17 mouse cellular contexts compared by ENCODE assay signal in genomic region chr1:133118844-133119243, GRCm38 (mm10). TPM values are rescaled to one million over a fixed set of nuclear protein-coding genes. Genes with fewer than 3 reads are reported as not detected.
DNase-seq lines count a peak whose midpoint lies in the region; ATAC-seq and TF ChIP-seq lines count a peak whose summit lies in the region.
"Had no signal": no experiment of that assay in that cellular context is flagged by ENCODE, and none has a peak within 500 bp of the region (broad histone marks: within the 10 kb centered on the region; RNA-seq: fewer than 3 reads in every experiment).

No protein-coding gene starts in this region.

- H3K27ac ChIP-seq in heart, embryonic 12.5 days (ENCODE audit: poor library complexity, severe bottlenecking): no peak overlapping the region
- H3K27ac ChIP-seq in liver, embryonic 11.5 days (ENCODE audit: low read depth, low read length): peak overlapping the region; percentile 70
- H3K27ac ChIP-seq in small intestine, adult 2 months (ENCODE audit: insufficient read depth, low read depth, low read length): peak overlapping the region; percentile 89
- H3K27ac ChIP-seq: hindbrain, embryonic 13.5 days; neural tube, embryonic 15.5 days had no signal

- no peak for DNase-seq in heart, adult 18-20 months
- DNase-seq in liver, embryonic 11.5 days (ENCODE audit: low spot score): no peak
- no peak for DNase-seq in left cerebral cortex, postnatal 25 days (ENCODE audit: low spot score in 2 of 2)
- DNase-seq in thymus, postnatal 0 days (ENCODE audit: low spot score): no peak
- DNase-seq: adrenal gland, adult 8-10 months; cerebellum, postnatal 14 days; gastrocnemius, postnatal 14 days; kidney, adult 11 months; left cerebral cortex, postnatal 4 days; thymus, postnatal 4 days had no signal

- WGBS in heart, embryonic 12.5 days: 32% methylated on average over 3 of the region's 3 CpGs
- 25% methylated on average over 3 of the region's 3 CpGs for WGBS in liver, embryonic 11.5 days
- 33% methylated on average over 3 of the region's 3 CpGs for WGBS in small intestine, adult 2 months

- TF ChIP-seq CTCF in small intestine, adult 2 months (IDR thresholded peaks at IDR 0.05; ENCODE audit: extremely low read depth, insufficient read length, insufficient replicate concordance, low read depth, low read length): no peak

- no peak for TF ChIP-seq POLR2A in small intestine, adult 2 months (IDR thresholded peaks at IDR 0.05; ENCODE audit: low read depth, low read length)

- intact Hi-C loops in left cerebral cortex, postnatal 25 days (cut with DNase I): no loop called here

- no peaks in the 10 kb centered on the region for H3K27me3 ChIP-seq in heart, embryonic 12.5 days (replicated peaks)
- H3K27me3 ChIP-seq in liver, embryonic 11.5 days (replicated peaks; ENCODE audit: control insufficient read depth, insufficient read depth, low read length): no peaks in the 10 kb centered on the region
- H3K27me3 ChIP-seq in small intestine, adult 2 months (ENCODE audit: control insufficient read depth, insufficient read depth, low read length): no peaks in the 10 kb centered on the region
- H3K27me3 ChIP-seq: hindbrain, embryonic 13.5 days; neural tube, embryonic 15.5 days had no signal

- H3K4me2 ChIP-seq in heart, embryonic 12.5 days: no peak overlapping the region
- peak overlapping the region; percentile 8; the same call in 1 of the 2 replicates for H3K4me2 ChIP-seq in liver, embryonic 11.5 days
- H3K4me2 ChIP-seq: hindbrain, embryonic 13.5 days; midbrain, embryonic 11.5 days; neural tube, embryonic 15.5 days had no signal

- H3K4me1 ChIP-seq in heart, embryonic 12.5 days (replicated peaks): peaks cover 21% of the 10 kb centered on the region; the same call in 1 of the 2 replicates
- H3K4me1 ChIP-seq in liver, embryonic 11.5 days (replicated peaks; ENCODE audit: control insufficient read depth, insufficient read depth, low read length): peaks cover 15% of the 10 kb centered on the region
- H3K4me1 ChIP-seq in small intestine, adult 2 months (ENCODE audit: control insufficient read depth, insufficient read depth, insufficient read length, low read length): peaks cover 18% of the 10 kb centered on the region; the same call in 1 of the 2 replicates
- H3K4me1 ChIP-seq: neural tube, embryonic 15.5 days had no signal

- H3K9ac ChIP-seq in heart, embryonic 12.5 days: no peak overlapping the region
- no peak overlapping the region for H3K9ac ChIP-seq in liver, embryonic 11.5 days (ENCODE audit: low read depth, low read length)
- H3K9ac ChIP-seq: hindbrain, embryonic 13.5 days; neural tube, embryonic 15.5 days had no signal

- H3K4me3 ChIP-seq in heart, embryonic 12.5 days: no peak overlapping the region
- no peak overlapping the region for H3K4me3 ChIP-seq in liver, embryonic 11.5 days (ENCODE audit: low read depth, low read length)
- no peak overlapping the region for H3K4me3 ChIP-seq in small intestine, adult 2 months (ENCODE audit: low read depth, low read length)
- H3K4me3 ChIP-seq: hindbrain, embryonic 13.5 days; neural tube, embryonic 15.5 days had no signal

- H3K36me3 ChIP-seq in heart, embryonic 12.5 days: peaks cover 3% of the 10 kb centered on the region; the same call in 1 of the 2 replicates
- H3K36me3 ChIP-seq in liver, embryonic 11.5 days (ENCODE audit: control insufficient read depth, insufficient read depth, low read length): no peaks in the 10 kb centered on the region
- H3K36me3 ChIP-seq in small intestine, adult 2 months (ENCODE audit: control insufficient read depth, insufficient read depth, low read length): no peaks in the 10 kb centered on the region
- H3K36me3 ChIP-seq: hindbrain, embryonic 13.5 days; neural tube, embryonic 15.5 days had no signal

- H3K9me3 ChIP-seq in heart, embryonic 12.5 days (replicated peaks): peaks cover 2% of the 10 kb centered on the region; the same call in 1 of the 2 replicates
- no peaks in the 10 kb centered on the region for H3K9me3 ChIP-seq in liver, embryonic 11.5 days (ENCODE audit: control insufficient read depth, low read length)
- H3K9me3 ChIP-seq: hindbrain, embryonic 13.5 days; neural tube, embryonic 15.5 days had no signal

- ATAC-seq in heart, embryonic 12.5 days (ENCODE audit: insufficient number of reproducible peaks, low FRiP score): peak; percentile 89
- ATAC-seq in common myeloid progenitor, adult 5-6 weeks (replicated peaks; ENCODE audit: low read depth, poor library complexity, severe bottlenecking): peak; percentile 70
- peak; percentile 96 for ATAC-seq in liver, embryonic 11.5 days (replicated peaks; ENCODE audit: low FRiP score)
- no peak for ATAC-seq in activated CD4-positive, CD25-positive, alpha-beta regulatory T cell, adult 4 months

RNA-seq across cellular contexts. Expression of gene Ppp1r15b, which starts 12.1 kb away (rescaled TPM):
- 42.3 and 46.2 TPM in 2 replicates for polyA plus RNA-seq in heart, embryonic 12.5 days (2016; fragmentation: Nextera tagmentation; extraction: Ambion mirVana)
- 10 to 100 TPM; 21.6 to 23.1 TPM for total RNA-seq in heart, adult 18-20 months (2021)
- 77.3 and 105 TPM in 2 replicates for total RNA-seq in common myeloid progenitor, adult 5-6 weeks (2017)
- polyA plus RNA-seq in liver, embryonic 11.5 days (2014; fragmentation: Nextera tagmentation; extraction: Ambion mirVana): 89.0 and 95.4 TPM in 2 replicates
- polyA plus RNA-seq in small intestine, adult 2 months (2012; rRNA removed): 26.7 and 43.3 TPM in 2 replicates
- polyA plus RNA-seq in activated CD4-positive, CD25-positive, alpha-beta regulatory T cell, adult 4 months (2017; shearing (Covaris generic)): 10 to 100 TPM; 21.7 to 22.4 TPM
- total RNA-seq in left cerebral cortex, postnatal 25 days (2021): 10 to 100 TPM; 43.4 to 45.7 TPM
- 32.4 and 34.2 TPM in 2 replicates for polyA plus RNA-seq in thymus, postnatal 0 days (2015; fragmentation: Nextera tagmentation; extraction: Ambion mirVana)

RNA-seq across cellular contexts. Expression of gene Plekha6, which starts 45.2 kb away (rescaled TPM):
- polyA plus RNA-seq in heart, embryonic 12.5 days (2016; fragmentation: Nextera tagmentation; extraction: Ambion mirVana): 18.7 and 19.4 TPM in 2 replicates
- total RNA-seq in heart, adult 18-20 months (2021): 10 to 100 TPM; 40.5 to 47.7 TPM
- 2.3 and 3.1 TPM in 2 replicates for total RNA-seq in common myeloid progenitor, adult 5-6 weeks (2017)
- polyA plus RNA-seq in liver, embryonic 11.5 days (2014; fragmentation: Nextera tagmentation; extraction: Ambion mirVana): 4.1 and 4.3 TPM in 2 replicates
- polyA plus RNA-seq in small intestine, adult 2 months (2012; rRNA removed): 37.1 and 104 TPM in 2 replicates
- polyA plus RNA-seq in activated CD4-positive, CD25-positive, alpha-beta regulatory T cell, adult 4 months (2017; shearing (Covaris generic)): under 1 TPM in 1 of 2 experiments, not detected in 1; 0.06 TPM
- 10 to 100 TPM; 72.2 to 84.2 TPM for total RNA-seq in left cerebral cortex, postnatal 25 days (2021)
- 0.28 and 0.44 TPM in 2 replicates for polyA plus RNA-seq in thymus, postnatal 0 days (2015; fragmentation: Nextera tagmentation; extraction: Ambion mirVana)
